Mouse (Mus musculus) lung, postnatal 36 days (tissue): ENCODE results near the gene Tmem184b.

Source experiments
- DNase-seq: peaks from one replicate; pipeline ENCODE4 v3.0.0; 2022; ENCODE audit warnings: mixed read lengths

The Tmem184b gene

GRCm38 (mm10) chr15:79395281-79395680 lies 8.1 kb downstream of the Tmem184b start:
- no peak for DNase-seq

GRCm38 (mm10) chr15:79394842-79395241 lies 8.5 kb downstream of the Tmem184b start:
- peak; percentile 66 for DNase-seq

- no peak for DNase-seq
Observed at GRCm38 (mm10) chr15:79393101-79393500, 10.3 kb downstream of the Tmem184b start.

- no peak for DNase-seq
Observed at GRCm38 (mm10) chr15:79392527-79392926, 10.8 kb downstream of the Tmem184b start.

GRCm38 (mm10) chr15:79391447-79392093 lies 11.8 kb downstream of the Tmem184b start:
- DNase-seq: peak; percentile 89

- peak; percentile 90 for DNase-seq
Observed at GRCm38 (mm10) chr15:79390434-79390833, 12.9 kb downstream of the Tmem184b start.

GRCm38 (mm10) chr15:79388171-79388570 lies 15.2 kb downstream of the Tmem184b start:
- peak; percentile 56 for DNase-seq

GRCm38 (mm10) chr15:79387611-79388010 lies 15.8 kb downstream of the Tmem184b start:
- DNase-seq: no peak

GRCm38 (mm10) chr15:79387081-79387480 lies 16.3 kb downstream of the Tmem184b start:
- no peak for DNase-seq

- no peak for DNase-seq
Observed at GRCm38 (mm10) chr15:79381644-79382043, 21.7 kb downstream of the Tmem184b start.

- peak; percentile 90 for DNase-seq
Observed at GRCm38 (mm10) chr15:79380468-79381444, 22.6 kb downstream of the Tmem184b start.

- no peak for DNase-seq
Observed at GRCm38 (mm10) chr15:79379658-79380057, 23.7 kb downstream of the Tmem184b start.

GRCm38 (mm10) chr15:79378608-79379007 lies 24.8 kb downstream of the Tmem184b start:
- DNase-seq: no peak

- DNase-seq: peak; percentile 91
Observed at GRCm38 (mm10) chr15:79377681-79378080, 25.7 kb downstream of the Tmem184b start.

GRCm38 (mm10) chr15:79374760-79375159 lies 28.6 kb downstream of the Tmem184b start:
- no peak for DNase-seq

GRCm38 (mm10) chr15:79370281-79370843 lies 33.0 kb downstream of the Tmem184b start:
- DNase-seq: no peak

GRCm38 (mm10) chr15:79369452-79370280 lies 33.7 kb downstream of the Tmem184b start:
- no peak for DNase-seq

GRCm38 (mm10) chr15:79368861-79369440 lies 34.4 kb downstream of the Tmem184b start:
- peak; percentile 81 for DNase-seq

- DNase-seq: peak; percentile 91
Observed at GRCm38 (mm10) chr15:79368313-79368811, 35.0 kb downstream of the Tmem184b start.

GRCm38 (mm10) chr15:79366402-79366801 lies 37.0 kb downstream of the Tmem184b start:
- DNase-seq: no peak

- no peak for DNase-seq
Observed at GRCm38 (mm10) chr15:79365068-79365467, 38.3 kb downstream of the Tmem184b start.

GRCm38 (mm10) chr15:79364120-79364519 lies 39.2 kb downstream of the Tmem184b start:
- DNase-seq: no peak
